Mouse (Mus musculus) hindbrain, postnatal 0 days (tissue): ENCODE results near the gene Lamc3. TPM values are rescaled to one million over a fixed set of nuclear protein-coding genes. Genes with fewer than 3 reads are reported as not detected.
A peak's percentile ranks its signal among the peaks of the same experiment; 100 is the strongest.

Experiments
- ATAC-seq: fragments of 200-750 bp; cut with Nextera tagmentation; 2 replicates; pipeline ENCODE4 v1.8.0; 2017; ENCODE audit warnings: mild to moderate bottlenecking, moderate TSS enrichment, moderate library complexity
- DNase-seq: peaks from one replicate; pipeline ENCODE4 v3.0.0-alpha.2; 2015; ENCODE audit warnings: low spot score
- H3K27ac ChIP-seq: fragments of 300-500 bp; sonication (generic); 2 replicates; pipeline ENCODE4 v1.5.1; 2014; ENCODE audit warnings: mild to moderate bottlenecking
- H3K27me3 ChIP-seq: fragments of 300-500 bp; sonication (generic); 2 replicates; pipeline ENCODE4 v1.6.1; 2014; ENCODE audit warnings: low read length, mixed read lengths; ENCODE audit not compliant: insufficient read depth
- H3K36me3 ChIP-seq: fragments of 300-500 bp; sonication (generic); 2 replicates; pipeline ENCODE4 v1.6.1; 2014; ENCODE audit warnings: low read length, mixed read lengths; ENCODE audit not compliant: insufficient read depth
- H3K4me1 ChIP-seq: fragments of 300-500 bp; sonication (generic); 2 replicates; pipeline ENCODE4 v1.6.1; 2014; ENCODE audit warnings: antibody characterized with exemption, low read length, mixed read lengths; ENCODE audit not compliant: insufficient read depth
- H3K4me2 ChIP-seq: fragments of 300-500 bp; sonication (generic); 2 replicates; pipeline ENCODE4 v1.6.1; 2014; ENCODE audit warnings: low read depth, mild to moderate bottlenecking, low read length, moderate library complexity, mixed read lengths
- H3K4me3 ChIP-seq: fragments of 300-500 bp; sonication (generic); 2 replicates; pipeline ENCODE4 v1.5.1; 2014; ENCODE audit warnings: low read length
- H3K9ac ChIP-seq: fragments of 300-500 bp; sonication (generic); replicated peaks from 2 replicates; pipeline ENCODE4 v1.6.1; 2014; ENCODE audit warnings: mild to moderate bottlenecking, low read length, moderate library complexity, mixed read lengths
- H3K9me3 ChIP-seq: fragments of 300-500 bp; sonication (generic); 2 replicates; pipeline ENCODE4 v1.6.1; 2016; ENCODE audit warnings: low read length, mixed read lengths
- CTCF ChIP-seq: IDR thresholded peaks from 2 replicates; pipeline ENCODE4 v1.5.1; 2016; ENCODE audit warnings: antibody characterized with exemption, control low read depth, low read depth
- WGBS: fragments of 180-500 bp; shearing (Covaris S2); extraction: QIAGEN DNeasy Blood & Tissue Kit; methylation state at CpG from one replicate; pipeline ENCODE4 v1.1.7; 2014; 5-methylcytosine and 5-hydroxymethylcytosine counted together
- polyA plus RNA-seq: library from polyadenylated mRNA; unstranded; fragments of >200 nt; fragmentation: Nextera tagmentation; extraction: Ambion mirVana; gene quantifications from 2 replicates; pipeline ENCODE4 v1.2.1, GENCODE M21; 2015
- total RNA-seq: library from RNA; depleted of rRNA; stranded (reverse); fragments of >200 nt; gene quantifications from 2 replicates; pipeline ENCODE4 v1.2.3, GENCODE M21; 2014

The Lamc3 gene
- total and polyA plus RNA-seq, 2 experiments from 2014 or later, result 2.1 to 11.6 TPM

DNA sequence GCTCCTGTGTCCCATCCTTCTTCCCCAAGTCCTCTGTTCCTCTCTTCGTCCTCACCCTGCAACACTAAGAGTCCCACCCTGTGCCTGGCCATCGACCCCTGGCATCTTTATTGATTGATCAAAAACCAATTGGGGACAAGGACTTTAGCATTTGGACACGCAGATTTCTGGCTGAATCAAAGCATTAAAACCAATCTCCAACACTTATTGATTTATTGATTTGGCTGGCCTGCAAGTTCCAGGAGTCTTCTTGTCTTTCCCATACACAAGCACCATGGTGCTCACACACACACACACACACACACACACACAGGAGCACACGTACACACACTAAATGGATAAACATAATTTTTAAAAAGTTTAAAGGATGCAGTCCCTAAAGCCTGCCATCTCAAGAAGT is 55.9 kb downstream of the Lamc3 start:
- H3K9ac ChIP-seq, result no peak overlapping the region
- ATAC-seq, result no peak
- WGBS, result 73% methylated on average over 4 of the region's 4 CpGs

DNA sequence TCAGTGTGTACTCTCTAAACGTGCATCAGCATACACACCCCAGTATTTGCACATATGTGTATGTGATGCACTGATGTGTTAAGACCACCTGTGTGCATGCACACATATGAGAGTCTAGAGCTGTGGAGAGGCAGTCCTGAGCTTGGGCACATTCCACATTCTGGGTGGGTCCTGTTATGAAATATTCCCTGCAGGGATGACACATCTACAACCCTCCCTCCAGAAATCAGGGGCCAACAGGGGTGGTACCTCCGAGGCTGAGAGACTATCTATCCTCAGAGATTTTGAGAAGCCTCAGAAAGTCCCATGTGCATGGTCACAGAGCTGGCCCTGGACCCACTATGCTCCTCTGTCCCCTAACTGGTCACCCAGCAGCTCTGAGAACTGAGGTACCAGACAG is 58.5 kb downstream of the Lamc3 start:
- Histone ChIP-seq H3K27ac (no peak overlapping the region), H3K27me3 (no peaks in the 10 kb centered on the region), H3K9ac (no peak overlapping the region), H3K9me3 (no peaks in the 10 kb centered on the region), H3K4me1 (no peaks in the 10 kb centered on the region), H3K4me3 (no peak overlapping the region), H3K4me2 (no peak overlapping the region), H3K36me3 (no peaks in the 10 kb centered on the region)
- WGBS, result 71% methylated on average over 2 of the region's 2 CpGs
- DNase-seq, result no peak
- no peak for TF ChIP-seq CTCF
- no peak for ATAC-seq

More for the DNA sequence above, 55.9 kb downstream of the Lamc3 start:
- H3K4me1 ChIP-seq, result no peaks in the 10 kb centered on the region
- H3K4me3 ChIP-seq, result no peak overlapping the region
- H3K4me2 ChIP-seq, result no peak overlapping the region
- no peaks in the 10 kb centered on the region for H3K27me3 ChIP-seq
- no peak for DNase-seq
- H3K36me3 ChIP-seq, result no peaks in the 10 kb centered on the region
- no peak overlapping the region for H3K27ac ChIP-seq
- H3K9me3 ChIP-seq, result no peaks in the 10 kb centered on the region
- TF ChIP-seq CTCF, result no peak

DNA sequence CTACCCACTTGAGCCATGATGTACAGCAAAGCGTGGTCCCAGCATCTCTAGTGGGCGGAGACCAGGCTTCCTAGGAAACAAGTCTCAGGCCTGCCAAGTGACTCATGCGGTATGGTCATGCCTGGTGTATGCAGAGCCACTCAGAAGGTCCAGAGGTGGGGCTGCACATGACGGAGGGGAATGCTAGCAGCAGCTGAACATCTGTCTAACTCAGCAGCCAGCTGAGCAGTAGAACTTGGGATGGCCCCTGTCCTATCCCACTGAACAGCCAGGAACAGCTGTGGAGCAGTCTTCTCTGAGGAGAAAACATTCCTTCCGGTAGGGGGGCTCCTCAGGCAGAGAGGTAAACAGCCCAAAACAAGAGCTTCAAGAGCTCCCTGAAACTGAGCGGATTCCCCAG is 61.3 kb downstream of the Lamc3 start:
- Histone ChIP-seq H3K9me3 (no peaks in the 10 kb centered on the region), H3K4me2 (no peak overlapping the region), H3K27ac (no peak overlapping the region), H3K36me3 (no peaks in the 10 kb centered on the region), H3K27me3 (no peaks in the 10 kb centered on the region), H3K4me1 (peaks cover 16% of the 10 kb centered on the region), H3K9ac (no peak overlapping the region), H3K4me3 (no peak overlapping the region)
- WGBS, result 73% methylated on average over 6 of the region's 6 CpGs
- no peak for TF ChIP-seq CTCF
- no peak for DNase-seq
- no peak for ATAC-seq

DNA sequence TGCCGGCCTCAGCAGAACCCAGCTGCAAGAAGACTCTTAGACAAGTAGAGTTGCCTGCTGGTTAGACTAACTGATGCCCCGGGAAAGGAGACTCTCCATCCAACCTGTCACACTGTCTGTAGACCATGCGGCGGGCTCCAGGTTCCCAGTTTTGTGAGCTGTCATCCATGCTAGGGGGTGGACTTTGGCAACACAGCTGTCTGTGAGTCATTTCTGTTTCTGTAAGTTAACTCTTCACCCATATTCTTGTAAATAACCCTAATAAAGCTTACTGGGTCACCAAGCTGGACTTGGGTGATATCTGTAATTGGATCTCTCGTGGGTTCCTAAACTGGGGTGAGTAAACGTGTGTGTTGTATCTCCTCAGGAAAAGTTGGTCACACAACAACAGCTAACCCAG is 61.7 kb downstream of the Lamc3 start:
- ATAC-seq (no peak), DNase-seq (no peak)
- TF ChIP-seq CTCF, result no peak
- WGBS, result 72% methylated on average over 6 of the region's 6 CpGs
- Histone ChIP-seq H3K4me3 (no peak overlapping the region), H3K36me3 (no peaks in the 10 kb centered on the region), H3K9me3 (no peaks in the 10 kb centered on the region), H3K4me2 (no peak overlapping the region), H3K27me3 (no peaks in the 10 kb centered on the region), H3K4me1 (peaks cover 16% of the 10 kb centered on the region), H3K9ac (no peak overlapping the region), H3K27ac (no peak overlapping the region)

DNA sequence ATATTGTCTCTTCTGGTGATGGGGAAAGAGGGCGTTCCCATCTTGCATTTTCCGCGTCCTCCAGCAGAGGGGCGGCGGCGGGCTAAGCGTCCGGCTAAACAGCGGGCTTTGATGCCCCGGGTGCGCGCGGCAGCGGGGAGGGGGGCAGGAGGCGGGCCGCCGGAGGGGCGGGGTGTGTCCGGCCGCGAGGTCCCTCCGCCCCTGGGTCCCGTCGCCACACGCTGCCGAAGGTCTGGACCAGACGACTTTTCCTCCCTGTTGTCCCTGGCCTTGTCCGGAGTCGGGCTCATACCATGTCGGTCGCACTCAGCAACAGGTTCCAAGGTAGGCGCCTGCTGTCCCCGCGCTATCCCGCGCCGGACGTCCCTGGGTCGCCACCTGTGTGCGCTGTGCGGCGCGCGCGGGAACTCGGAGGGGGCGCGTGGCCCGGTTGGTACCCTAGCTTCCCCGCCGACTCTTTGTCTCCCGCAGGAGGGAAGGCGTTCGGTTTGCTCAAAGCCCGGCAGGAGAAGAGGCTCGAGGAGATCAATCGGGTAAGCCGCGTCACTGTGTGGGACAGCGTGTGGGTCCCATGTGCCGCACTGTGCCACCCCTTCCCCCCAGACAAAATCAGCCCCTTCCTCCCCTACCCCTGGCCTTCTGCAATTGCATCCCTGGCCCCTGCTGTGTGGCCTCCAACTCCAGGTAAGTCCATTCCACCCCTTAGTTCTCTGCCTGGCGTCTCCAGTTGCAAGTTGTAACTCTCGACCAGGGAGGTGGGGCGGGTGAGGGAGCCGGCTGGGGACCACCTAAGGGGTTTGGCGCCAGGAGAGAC is 63.2 kb downstream of the Lamc3 start, which contains the start of gene Aif1l:
Gene Aif1l, plus strand, starts transcription at position 82 of the 814 bp plus-strand sequence.
- peak; percentile 76 for DNase-seq
- peak within 1 kb of the TSS; percentile 74 for H3K4me3 ChIP-seq
- peak within 1 kb of the TSS; percentile 64 for H3K9ac ChIP-seq
- H3K9me3 ChIP-seq, result no peaks in the 10 kb centered on the region
- no peak within 1 kb of the TSS for H3K27ac ChIP-seq
- WGBS, result under 1% methylated on average over 66 of the region's 66 CpGs
- peaks cover 16% of the 10 kb centered on the region for H3K4me1 ChIP-seq
- no peaks in the 10 kb centered on the region for H3K27me3 ChIP-seq
- TF ChIP-seq CTCF, result peak; percentile 62
- peak; percentile 81 for ATAC-seq
- peak within 1 kb of the TSS; percentile 98 for H3K4me2 ChIP-seq
- H3K36me3 ChIP-seq, result no peaks in the 10 kb centered on the region

DNA sequence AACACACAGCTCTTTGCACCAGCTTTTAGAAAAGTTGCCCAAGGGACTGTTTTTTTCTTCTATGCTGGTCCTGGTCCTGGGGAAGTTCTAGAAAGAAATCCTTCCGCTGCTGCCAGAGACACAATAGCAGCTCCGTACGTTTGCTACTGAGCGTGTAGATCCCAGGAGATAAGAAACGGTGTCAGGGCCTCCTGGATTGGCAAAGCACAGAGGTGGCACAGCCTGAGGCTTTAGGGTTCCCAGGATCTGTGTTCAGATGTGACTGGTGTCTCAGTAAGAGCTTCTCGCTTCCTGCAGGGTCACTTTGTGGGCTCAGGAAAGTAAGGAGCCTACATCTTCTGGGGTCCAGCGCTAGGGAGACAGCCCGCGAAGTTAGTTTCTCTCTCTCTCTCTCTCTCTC is 63.9 kb downstream of the Lamc3 start:
- Histone ChIP-seq H3K36me3 (no peaks in the 10 kb centered on the region), H3K4me2 (peak overlapping the region; percentile 98), H3K4me1 (peaks cover 16% of the 10 kb centered on the region), H3K4me3 (peak overlapping the region; percentile 74), H3K9me3 (no peaks in the 10 kb centered on the region), H3K9ac (peak overlapping the region; percentile 64; the same call in 1 of the 2 replicates), H3K27me3 (no peaks in the 10 kb centered on the region), H3K27ac (no peak overlapping the region)
- WGBS, result 21% methylated on average over 9 of the region's 9 CpGs
- TF ChIP-seq CTCF, result no peak
- DNase-seq, result no peak
- no peak for ATAC-seq

DNA sequence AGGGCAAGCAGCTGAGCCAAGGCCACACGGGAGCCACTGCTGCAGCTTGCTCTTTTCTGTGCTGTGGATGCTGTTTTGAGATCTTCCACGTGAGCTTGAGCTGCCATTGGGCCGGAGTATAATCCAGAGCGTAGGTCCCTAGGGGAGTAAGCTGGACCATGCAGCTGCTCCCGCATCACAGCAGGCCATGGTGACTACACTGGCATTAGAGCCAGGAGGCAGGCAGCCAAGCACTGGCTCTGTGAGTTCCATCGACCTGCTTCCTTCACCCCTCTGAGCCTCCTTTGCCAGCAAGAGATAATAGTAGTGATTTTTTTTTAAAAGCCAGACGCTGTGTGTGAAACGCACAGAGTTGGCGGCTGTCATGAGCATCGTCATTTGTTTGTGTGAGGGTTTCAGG is 65.1 kb downstream of the Lamc3 start:
- no peak; the same call in 1 of the 2 replicates for ATAC-seq
- H3K9me3 ChIP-seq, result no peaks in the 10 kb centered on the region
- no peaks in the 10 kb centered on the region for H3K27me3 ChIP-seq
- H3K4me3 ChIP-seq, result no peak overlapping the region
- TF ChIP-seq CTCF, result no peak
- DNase-seq, result peak; percentile 62
- no peaks in the 10 kb centered on the region for H3K36me3 ChIP-seq
- H3K4me1 ChIP-seq, result peaks cover 16% of the 10 kb centered on the region
- H3K4me2 ChIP-seq, result peak overlapping the region; percentile 98; the same call in 1 of the 2 replicates
- 42% methylated on average over 10 of the region's 10 CpGs for WGBS
- no peak overlapping the region for H3K27ac ChIP-seq
- H3K9ac ChIP-seq, result no peak overlapping the region
